ENCODE assay signal across 8 mouse cellular contexts in the genomic region with DNA sequence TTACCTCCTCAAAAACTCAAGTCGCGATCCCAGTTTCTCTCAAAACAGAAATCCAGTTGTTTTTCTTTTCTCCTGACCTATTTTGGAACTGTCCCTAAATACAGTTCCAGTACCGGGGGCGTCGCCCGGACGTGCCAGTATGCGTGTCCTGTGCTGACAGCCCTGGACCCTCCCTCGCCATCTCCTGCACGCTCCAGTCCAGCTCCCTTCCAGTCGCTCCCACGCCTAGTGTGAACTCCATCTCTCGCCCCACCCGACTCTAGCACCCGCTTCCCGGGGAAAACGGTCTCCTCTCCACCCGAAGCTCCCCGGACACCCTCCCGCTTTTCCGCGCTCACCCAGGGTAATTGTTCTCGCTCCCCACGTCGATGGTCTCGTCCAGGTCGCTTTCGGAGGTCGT. TPM values are rescaled to one million over a fixed set of nuclear protein-coding genes. Genes with fewer than 3 reads are reported as not detected.
DNase-seq lines count a peak whose midpoint lies in the region; ATAC-seq lines count a peak whose summit lies in the region.

No protein-coding gene starts in this region.

- no peak for DNase-seq in kidney, postnatal 10 days
- peak; percentile 29 for DNase-seq in embryonic facial prominence, embryonic 11.5 days (ENCODE audit: low spot score)
- DNase-seq in left cerebral cortex, adult 11 months (ENCODE audit: low spot score), result no peak
- no peak for DNase-seq in gastrocnemius, adult 18-20 months (ENCODE audit: low spot score)
- no peak for DNase-seq in thymus, postnatal 36 days

- peak overlapping the region; percentile 69 for H3K9ac ChIP-seq in kidney, embryonic 16.5 days (replicated peaks; ENCODE audit: low read length)
- peak overlapping the region; percentile 44 for H3K9ac ChIP-seq in embryonic facial prominence, embryonic 11.5 days (replicated peaks; ENCODE audit: low read length)
- H3K9ac ChIP-seq in intestine, embryonic 15.5 days, result peak overlapping the region; percentile 41
- H3K9ac ChIP-seq in midbrain, embryonic 15.5 days, result peak overlapping the region; percentile 42

- H3K9me3 ChIP-seq in kidney, embryonic 16.5 days (ENCODE audit: low read length), result no peaks in the 10 kb centered on the region
- H3K9me3 ChIP-seq in embryonic facial prominence, embryonic 11.5 days (replicated peaks; ENCODE audit: control insufficient read depth, low read length), result no peaks in the 10 kb centered on the region
- no peaks in the 10 kb centered on the region for H3K9me3 ChIP-seq in intestine, embryonic 15.5 days
- no peaks in the 10 kb centered on the region for H3K9me3 ChIP-seq in midbrain, embryonic 15.5 days

- peaks cover 25% of the 10 kb centered on the region for H3K4me1 ChIP-seq in kidney, embryonic 16.5 days (ENCODE audit: insufficient read depth, low read length)
- H3K4me1 ChIP-seq in embryonic facial prominence, embryonic 11.5 days (ENCODE audit: control insufficient read depth, insufficient read depth, low read length), result peaks cover 6% of the 10 kb centered on the region; the same call in 1 of the 2 replicates
- H3K4me1 ChIP-seq in intestine, embryonic 15.5 days (replicated peaks), result peaks cover 17% of the 10 kb centered on the region
- peaks cover 25% of the 10 kb centered on the region for H3K4me1 ChIP-seq in midbrain, embryonic 15.5 days

- H3K27me3 ChIP-seq in kidney, embryonic 16.5 days (ENCODE audit: insufficient read depth, low read length), result peaks cover 12% of the 10 kb centered on the region; the same call in 1 of the 2 replicates
- peaks cover 8% of the 10 kb centered on the region; the same call in 1 of the 2 replicates for H3K27me3 ChIP-seq in embryonic facial prominence, embryonic 11.5 days (ENCODE audit: control insufficient read depth, insufficient read depth, low read length)
- H3K27me3 ChIP-seq in intestine, embryonic 15.5 days (replicated peaks), result peaks cover 19% of the 10 kb centered on the region
- H3K27me3 ChIP-seq in midbrain, embryonic 15.5 days (replicated peaks), result peaks cover 50% of the 10 kb centered on the region

- 0% methylated on average over 29 of the region's 29 CpGs for WGBS in kidney, embryonic 16.5 days
- WGBS in embryonic facial prominence, embryonic 11.5 days, result under 1% methylated on average over 29 of the region's 29 CpGs
- WGBS in intestine, embryonic 15.5 days, result 0% methylated on average over 29 of the region's 29 CpGs
- WGBS in midbrain, embryonic 15.5 days, result under 1% methylated on average over 29 of the region's 29 CpGs

- H3K4me3 ChIP-seq in kidney, embryonic 16.5 days (ENCODE audit: low read length), result peak overlapping the region; percentile 64
- H3K4me3 ChIP-seq in embryonic facial prominence, embryonic 11.5 days (ENCODE audit: low read depth, low read length), result peak overlapping the region; percentile 60
- H3K4me3 ChIP-seq in intestine, embryonic 15.5 days (replicated peaks), result peak overlapping the region; percentile 52
- peak overlapping the region; percentile 61 for H3K4me3 ChIP-seq in midbrain, embryonic 15.5 days

- H3K4me2 ChIP-seq in kidney, embryonic 16.5 days (replicated peaks; ENCODE audit: low read depth, low read length), result peak overlapping the region; percentile 93
- peak overlapping the region; percentile 90 for H3K4me2 ChIP-seq in embryonic facial prominence, embryonic 11.5 days (ENCODE audit: low read depth, low read length)
- peak overlapping the region; percentile 84 for H3K4me2 ChIP-seq in intestine, embryonic 15.5 days (replicated peaks)
- peak overlapping the region; percentile 86 for H3K4me2 ChIP-seq in midbrain, embryonic 15.5 days

- peak; percentile 47 for ATAC-seq in kidney, embryonic 16.5 days (ENCODE audit: low FRiP score, low TSS enrichment)
- ATAC-seq in embryonic facial prominence, embryonic 11.5 days (replicated peaks; ENCODE audit: insufficient number of reproducible peaks, low FRiP score, low TSS enrichment, low read depth), result peak; percentile 54
- peak; percentile 55 for ATAC-seq in intestine, embryonic 15.5 days
- peak; percentile 75 for ATAC-seq in midbrain, embryonic 15.5 days (replicated peaks)

- H3K36me3 ChIP-seq in kidney, embryonic 16.5 days (ENCODE audit: insufficient read depth, low read length), result no peaks in the 10 kb centered on the region
- H3K36me3 ChIP-seq in embryonic facial prominence, embryonic 11.5 days (replicated peaks; ENCODE audit: control insufficient read depth, insufficient read depth, low read depth, low read length), result no peaks in the 10 kb centered on the region
- no peaks in the 10 kb centered on the region for H3K36me3 ChIP-seq in intestine, embryonic 15.5 days
- no peaks in the 10 kb centered on the region for H3K36me3 ChIP-seq in midbrain, embryonic 15.5 days (replicated peaks)

- H3K27ac ChIP-seq in kidney, embryonic 16.5 days (ENCODE audit: low read length), result peak overlapping the region; percentile 38; the same call in 1 of the 2 replicates
- H3K27ac ChIP-seq in embryonic facial prominence, embryonic 11.5 days (replicated peaks; ENCODE audit: low read depth, low read length), result no peak overlapping the region
- H3K27ac ChIP-seq in intestine, embryonic 15.5 days, result 0 out of 2 replicates have a peak overlapping the region, but pooled peaks have one; percentile 36
- 0 out of 2 replicates have a peak overlapping the region, but pooled peaks have one; percentile 36 for H3K27ac ChIP-seq in midbrain, embryonic 15.5 days

RNA-seq across cellular contexts. Expression of gene Hey2, which starts 0.4 kb away (rescaled TPM):
- polyA plus RNA-seq in kidney, embryonic 16.5 days (2015; fragmentation: Nextera tagmentation; extraction: Ambion mirVana), result 5.7 and 6.0 TPM in 2 replicates
- polyA plus RNA-seq in embryonic facial prominence, embryonic 11.5 days (2014; fragmentation: Nextera tagmentation; extraction: Ambion mirVana), result 6.6 and 7.1 TPM in 2 replicates
- 4.0 and 5.0 TPM in 2 replicates for polyA plus RNA-seq in intestine, embryonic 15.5 days (2015; fragmentation: Nextera tagmentation; extraction: Ambion mirVana)
- polyA plus RNA-seq in midbrain, embryonic 15.5 days (2015; fragmentation: Nextera tagmentation; extraction: Ambion mirVana), result 3.5 and 3.7 TPM in 2 replicates
- total RNA-seq in gastrocnemius, adult 18-20 months (2021), result under 1 TPM; 0.50 to 0.74 TPM

RNA-seq across cellular contexts. Expression of gene Ncoa7, which starts 39.1 kb away (rescaled TPM):
- 16.9 and 17.5 TPM in 2 replicates for polyA plus RNA-seq in kidney, embryonic 16.5 days (2015; fragmentation: Nextera tagmentation; extraction: Ambion mirVana)
- polyA plus RNA-seq in embryonic facial prominence, embryonic 11.5 days (2014; fragmentation: Nextera tagmentation; extraction: Ambion mirVana), result 9.7 and 10.3 TPM in 2 replicates
- 9.3 and 10.0 TPM in 2 replicates for polyA plus RNA-seq in intestine, embryonic 15.5 days (2015; fragmentation: Nextera tagmentation; extraction: Ambion mirVana)
- 18.0 and 19.8 TPM in 2 replicates for polyA plus RNA-seq in midbrain, embryonic 15.5 days (2015; fragmentation: Nextera tagmentation; extraction: Ambion mirVana)
- total RNA-seq in gastrocnemius, adult 18-20 months (2021), result 1 to 10 TPM; 1.2 to 1.6 TPM
